Mouse (Mus musculus): Measurements from ENCODE around the gene Iqca. TPM values are rescaled to one million over a fixed set of nuclear protein-coding genes. Genes with fewer than 3 reads are reported as not detected.

The Iqca gene
- polyA plus RNA-seq, 1 experiment: not detected

GRCm38 (mm10) chr1:89998076-89998475 is 155.1 kb downstream of the Iqca start:
- TF ChIP-seq CTCF (IDR thresholded peaks at IDR 0.05; ENCODE audit: extremely low read depth, insufficient read depth, insufficient read length, insufficient replicate concordance): no peak
- TF ChIP-seq POLR2A (IDR thresholded peaks at IDR 0.05; ENCODE audit: low read depth, low read length): no peak
- DNase-seq (ENCODE audit: low read depth in 1 of 2, low spot score in 2 of 2): no peak
- Histone ChIP-seq H3K27ac (ENCODE audit: insufficient read depth, low read length) (no peak overlapping the region), H3K36me3 (ENCODE audit: control insufficient read depth, insufficient read depth, low read length) (no peaks in the 10 kb centered on the region), H3K4me3 (ENCODE audit: extremely low read depth, insufficient read depth, insufficient read length) (no peak overlapping the region), H3K27me3 (ENCODE audit: control insufficient read depth, insufficient read depth, low read length) (no peaks in the 10 kb centered on the region), H3K4me1 (ENCODE audit: control insufficient read depth, insufficient read depth, insufficient read length) (no peaks in the 10 kb centered on the region)
- WGBS: 68% methylated on average over 7 of the region's 7 CpGs

GRCm38 (mm10) chr1:89992256-89992655 is 160.9 kb downstream of the Iqca start:
- Histone ChIP-seq H3K36me3 (ENCODE audit: control insufficient read depth, insufficient read depth, low read length) (no peaks in the 10 kb centered on the region), H3K27ac (ENCODE audit: insufficient read depth, low read length) (no peak overlapping the region), H3K4me1 (ENCODE audit: control insufficient read depth, insufficient read depth, insufficient read length) (no peaks in the 10 kb centered on the region), H3K27me3 (ENCODE audit: control insufficient read depth, insufficient read depth, low read length) (peaks cover 6% of the 10 kb centered on the region; the same call in 1 of the 2 replicates), H3K4me3 (ENCODE audit: extremely low read depth, insufficient read depth, insufficient read length) (no peak overlapping the region)
- TF ChIP-seq POLR2A (IDR thresholded peaks at IDR 0.05; ENCODE audit: low read depth, low read length): no peak
- no peak for TF ChIP-seq CTCF (IDR thresholded peaks at IDR 0.05; ENCODE audit: extremely low read depth, insufficient read depth, insufficient read length, insufficient replicate concordance)
- DNase-seq (ENCODE audit: low read depth in 1 of 2, low spot score in 2 of 2): no peak
- 11% methylated on average over 25 of the region's 25 CpGs for WGBS

Other genes starting within 250 kb of the Iqca start
- gene Gbx2, start 222.2 kb downstream of the Iqca start, polyA plus RNA-seq (2012; rRNA removed): 1.5 and 4.4 TPM in 2 replicates
- gene Asb18, start 138.7 kb downstream of the Iqca start, polyA plus RNA-seq (2012; rRNA removed): not detected in 2 replicates
- 84.8 and 119 TPM in 2 replicates for gene Ackr3, start 50.6 kb upstream of the Iqca start, polyA plus RNA-seq (2012; rRNA removed)